Mouse (Mus musculus) lung, postnatal 36 days (tissue): ENCODE data around the gene Pygm.

Source experiments
- DNase-seq: peaks from one replicate; pipeline ENCODE4 v3.0.0; 2022; ENCODE audit warnings: mixed read lengths

Gene Pygm

DNA sequence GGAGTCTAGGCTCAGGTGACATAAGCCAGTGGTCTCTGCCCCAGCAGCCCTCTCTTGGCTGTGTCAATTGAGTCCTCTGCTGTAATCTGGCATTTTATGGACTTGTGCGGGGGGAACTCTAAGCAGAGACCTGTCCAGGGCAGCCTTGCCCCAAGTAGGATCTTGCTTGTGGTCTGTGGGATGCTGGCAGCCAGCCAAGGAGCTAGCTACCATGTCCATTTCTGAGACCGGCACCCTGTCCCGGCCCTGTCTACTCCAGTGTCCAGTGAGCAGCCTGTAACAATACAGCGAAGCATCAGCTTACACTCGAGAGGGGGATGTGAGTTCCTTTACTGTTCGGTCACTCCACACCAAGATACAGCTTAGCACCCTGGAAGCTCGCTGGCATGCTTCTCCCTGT is 30.2 kb upstream of the Pygm start:
- DNase-seq = no peak

DNA sequence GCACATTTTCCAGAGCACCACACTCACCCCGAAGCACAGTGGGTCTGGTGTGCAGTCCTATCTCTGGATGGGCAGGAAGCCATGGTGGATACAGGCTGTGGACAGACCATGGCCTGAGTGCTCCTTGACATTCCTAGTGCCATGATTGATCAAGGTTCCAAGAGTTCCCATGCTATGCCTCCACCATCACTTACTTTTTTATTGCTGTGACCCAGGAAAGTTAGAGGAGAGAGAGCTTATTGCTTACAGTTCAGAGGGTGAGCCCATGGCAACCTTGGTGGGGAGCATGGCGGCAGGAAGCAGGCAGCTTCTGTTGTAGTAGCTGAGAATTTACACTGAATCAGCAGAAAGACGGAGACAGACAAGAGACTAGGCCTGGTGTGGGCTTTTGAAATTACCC is 22.9 kb upstream of the Pygm start:
- DNase-seq = no peak

DNA sequence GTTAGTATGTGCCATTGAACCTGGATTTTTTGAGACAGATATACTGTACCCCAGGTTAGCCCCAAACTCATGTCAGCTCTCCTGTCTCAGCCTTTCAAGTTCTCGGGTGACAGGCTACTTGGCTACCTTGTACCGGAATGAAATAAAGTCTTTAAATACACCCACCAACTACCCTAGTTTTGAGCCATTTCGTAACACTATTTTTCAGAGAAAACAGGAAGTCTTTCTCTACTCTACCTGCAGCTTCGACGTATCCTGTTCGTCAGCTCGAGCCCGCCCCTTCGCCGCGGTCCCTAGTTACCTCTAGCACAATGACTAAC is 21.1 kb upstream of the Pygm start:
- no peak for DNase-seq

DNA sequence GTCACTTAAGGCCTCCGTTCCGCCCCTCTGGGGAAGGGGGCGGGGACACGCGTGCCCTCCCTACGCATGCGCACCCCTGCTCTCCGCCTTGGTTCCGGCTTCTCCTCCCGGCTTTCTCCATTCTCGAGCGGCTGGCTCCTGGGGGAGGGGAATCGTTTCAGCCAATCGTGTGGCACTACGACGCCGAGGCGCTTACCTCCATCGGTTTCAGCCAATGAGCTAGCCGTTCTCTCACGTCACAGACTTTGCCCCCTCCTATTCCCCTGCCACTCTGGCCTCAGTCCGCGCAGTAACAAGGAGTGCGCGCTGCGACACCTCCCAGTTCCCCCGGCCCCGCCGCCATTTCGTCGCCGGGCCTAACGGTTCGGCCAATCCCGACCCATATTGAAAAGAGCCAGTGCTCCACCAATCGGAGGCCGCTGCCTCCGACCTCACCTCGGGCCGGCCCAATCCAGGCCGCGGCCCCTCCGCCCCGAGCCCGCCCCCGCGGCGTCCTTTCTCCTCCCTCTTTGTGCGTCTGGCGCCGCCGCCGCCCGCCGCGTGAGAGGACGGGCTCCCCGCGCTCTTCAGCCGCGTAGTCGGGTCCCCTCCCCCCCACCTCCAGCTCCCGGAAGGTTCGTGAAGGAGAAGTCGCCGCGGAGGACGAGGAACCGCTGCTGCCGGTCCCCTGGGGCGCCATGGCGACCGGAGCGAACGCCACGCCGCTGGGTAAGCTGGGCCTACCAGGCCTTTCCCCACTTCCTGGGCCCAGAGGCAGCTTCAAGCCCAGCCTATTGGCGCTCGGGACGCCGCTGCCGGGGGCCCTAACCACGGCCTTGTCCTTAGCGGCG is 20.6 kb upstream of the Pygm start, which contains the start of gene Sf1:
Gene Sf1 (plus strand): TSS at position 280 of the 830 bp plus-strand sequence.
- peak; percentile 100 for DNase-seq

DNA sequence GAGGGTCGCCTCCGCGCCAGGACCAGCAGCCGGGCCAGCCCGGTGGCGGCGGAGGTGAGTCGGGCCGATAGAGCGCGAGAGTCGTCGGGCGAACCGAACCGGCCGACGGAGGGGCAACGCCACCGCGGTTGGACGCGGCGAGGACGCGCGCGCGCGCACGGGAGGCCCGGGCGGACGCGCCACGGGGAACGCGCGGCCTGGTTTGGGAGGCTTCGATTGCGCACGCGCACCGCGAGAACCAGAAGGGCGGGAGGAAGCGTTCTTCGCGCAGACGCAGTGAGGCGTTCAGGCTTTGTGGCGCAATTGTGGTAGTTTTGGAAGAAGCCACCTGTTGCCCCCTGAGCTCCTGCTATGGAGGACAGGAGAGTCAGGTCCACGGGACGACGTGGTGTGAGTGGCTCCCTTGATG is 19.9 kb upstream of the Pygm start:
- peak; percentile 94 for DNase-seq

DNA sequence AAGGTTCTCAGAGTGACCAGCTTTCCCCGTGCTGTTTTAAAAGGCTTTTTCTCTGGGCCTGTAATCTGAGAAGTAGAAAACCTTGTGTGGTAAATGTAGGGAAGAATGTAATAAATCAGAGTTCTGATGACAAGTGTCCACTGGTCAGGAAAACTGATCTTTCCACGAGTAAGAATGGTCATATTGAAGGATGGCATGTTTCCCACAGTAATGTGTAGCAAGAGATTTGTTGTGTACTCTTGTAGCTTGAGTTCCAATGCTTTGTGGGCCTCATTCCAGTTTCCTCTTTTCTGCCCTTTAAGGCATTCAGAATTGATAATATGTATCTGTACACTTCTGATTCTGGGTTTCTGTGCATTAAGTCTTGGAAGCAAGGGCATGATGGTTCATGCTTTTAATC is 19.4 kb upstream of the Pygm start:
- DNase-seq = no peak

DNA sequence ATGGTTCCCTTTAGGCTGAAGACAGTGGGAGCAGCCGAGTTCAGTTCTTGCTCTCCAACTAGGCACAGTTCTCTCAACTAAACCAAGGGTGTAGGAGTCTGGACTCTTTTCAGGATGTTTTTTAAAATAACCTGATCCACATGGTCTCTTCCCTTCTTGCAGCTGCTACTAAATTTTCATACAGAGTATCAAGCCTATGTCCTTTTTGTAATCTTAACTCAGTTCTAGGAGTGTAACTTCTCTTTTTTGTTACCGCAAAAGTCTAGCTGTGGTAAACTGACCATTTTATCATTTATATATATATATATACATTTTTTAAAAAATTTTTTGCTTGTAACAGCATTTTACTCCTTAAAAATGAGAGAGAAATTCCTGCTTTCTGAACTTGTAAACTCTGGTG is 14.0 kb upstream of the Pygm start:
- DNase-seq = no peak

DNA sequence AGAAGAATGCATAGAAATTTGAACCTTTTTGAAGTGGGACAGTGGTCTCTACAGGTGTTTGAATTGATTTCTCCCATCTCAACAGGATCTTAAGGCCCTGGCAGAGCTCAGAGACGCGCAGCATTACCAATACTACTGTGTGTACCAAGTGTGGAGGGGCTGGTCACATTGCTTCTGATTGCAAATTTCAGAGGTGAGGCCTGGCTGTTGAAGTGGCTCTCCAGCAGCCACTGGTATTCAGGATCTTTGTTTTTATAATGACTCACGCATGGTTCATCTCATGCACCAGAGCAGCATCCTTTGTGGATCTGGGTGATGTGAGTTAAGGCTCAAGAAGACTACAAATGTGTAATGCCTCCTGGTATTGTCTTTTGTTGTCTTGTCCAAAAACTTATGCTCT is 11.8 kb upstream of the Pygm start:
- no peak for DNase-seq

DNA sequence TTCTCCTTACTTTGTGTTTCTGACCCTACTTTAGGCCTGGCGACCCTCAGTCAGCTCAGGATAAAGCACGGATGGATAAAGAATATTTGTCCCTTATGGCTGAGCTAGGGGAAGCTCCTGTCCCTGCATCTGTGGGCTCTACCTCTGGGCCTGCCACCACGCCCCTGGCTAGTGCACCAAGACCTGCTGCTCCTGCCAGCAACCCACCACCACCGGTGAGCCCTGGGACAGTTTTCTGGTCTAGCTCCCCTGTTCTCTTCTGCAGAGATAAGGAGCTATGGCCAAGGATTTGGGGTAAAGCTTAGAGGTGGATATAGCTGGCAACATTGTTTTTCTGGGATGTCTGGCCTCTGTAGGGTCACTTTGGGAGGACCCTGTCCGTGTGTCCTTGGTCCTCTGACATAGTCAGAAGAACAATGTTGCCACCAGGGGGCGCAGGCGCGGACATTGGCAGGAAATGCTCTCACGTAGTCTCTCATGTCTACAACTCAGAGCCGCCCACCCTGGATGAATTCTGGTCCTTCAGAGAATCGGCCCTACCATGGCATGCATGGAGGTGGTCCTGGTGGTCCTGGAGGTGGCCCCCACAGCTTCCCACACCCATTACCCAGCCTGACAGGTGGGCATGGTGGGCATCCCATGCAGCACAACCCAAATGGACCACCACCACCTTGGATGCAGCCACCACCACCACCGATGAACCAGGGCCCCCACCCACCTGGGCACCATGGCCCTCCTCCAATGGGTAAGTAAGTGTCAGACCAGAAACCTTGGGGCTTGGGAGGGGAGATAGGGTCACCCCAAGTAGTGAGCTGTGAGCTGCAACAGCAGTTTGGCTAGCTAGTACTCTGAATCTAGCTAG is 10.4 kb upstream of the Pygm start:
- DNase-seq = peak; percentile 93

DNA sequence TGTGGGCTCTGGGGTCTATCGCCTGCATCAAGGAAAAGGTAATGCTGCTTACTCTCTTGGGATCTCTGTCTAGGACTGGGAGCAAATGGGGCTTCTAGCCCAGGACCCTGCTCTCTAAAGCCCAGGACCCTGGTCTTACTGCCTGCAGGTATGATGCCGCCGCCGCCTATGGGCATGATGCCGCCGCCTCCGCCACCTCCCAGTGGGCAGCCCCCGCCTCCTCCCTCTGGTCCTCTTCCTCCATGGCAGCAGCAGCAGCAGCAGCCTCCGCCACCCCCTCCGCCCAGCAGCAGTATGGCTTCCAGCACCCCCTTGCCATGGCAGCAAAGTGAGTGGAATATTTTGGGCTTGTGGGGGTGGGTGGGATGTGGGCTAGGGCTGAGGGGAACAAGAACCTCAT is 9.6 kb upstream of the Pygm start:
- no peak for DNase-seq

DNA sequence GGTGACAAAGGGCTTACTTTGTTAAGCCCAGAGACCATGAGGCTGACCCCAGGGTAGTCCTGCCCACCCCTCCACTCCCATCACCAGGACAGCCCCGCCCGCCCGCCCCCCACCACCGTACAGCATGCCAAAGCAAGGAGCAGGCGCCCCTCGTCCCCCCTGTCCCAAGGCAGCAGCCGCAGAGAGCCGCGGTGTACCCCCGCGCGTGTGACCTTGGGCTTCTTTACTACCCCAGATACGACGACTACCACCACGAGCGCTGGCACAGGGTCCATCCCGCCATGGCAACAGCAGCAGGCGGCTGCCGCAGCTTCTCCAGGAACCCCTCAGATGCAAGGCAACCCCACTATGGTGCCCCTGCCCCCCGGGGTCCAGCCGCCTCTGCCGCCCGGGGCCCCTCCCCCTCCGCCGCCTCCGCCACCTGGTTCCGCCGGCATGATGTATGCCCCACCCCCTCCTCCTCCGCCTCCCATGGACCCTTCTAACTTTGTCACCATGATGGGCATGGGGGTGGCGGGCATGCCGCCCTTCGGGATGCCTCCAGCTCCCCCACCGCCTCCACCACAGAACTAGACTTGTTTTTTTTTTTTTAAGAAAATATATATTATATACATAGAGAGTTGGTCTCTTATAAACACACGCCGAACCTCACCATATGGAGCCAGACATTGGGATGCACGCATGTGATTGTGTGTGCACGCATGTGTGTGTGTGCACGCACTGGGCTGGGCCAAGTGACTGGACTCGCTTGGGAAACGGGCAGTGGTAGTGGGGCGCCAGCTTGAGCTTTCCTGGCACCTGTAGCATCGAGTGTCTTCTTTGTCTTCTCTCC is 8.6 kb upstream of the Pygm start:
- DNase-seq = no peak

DNA sequence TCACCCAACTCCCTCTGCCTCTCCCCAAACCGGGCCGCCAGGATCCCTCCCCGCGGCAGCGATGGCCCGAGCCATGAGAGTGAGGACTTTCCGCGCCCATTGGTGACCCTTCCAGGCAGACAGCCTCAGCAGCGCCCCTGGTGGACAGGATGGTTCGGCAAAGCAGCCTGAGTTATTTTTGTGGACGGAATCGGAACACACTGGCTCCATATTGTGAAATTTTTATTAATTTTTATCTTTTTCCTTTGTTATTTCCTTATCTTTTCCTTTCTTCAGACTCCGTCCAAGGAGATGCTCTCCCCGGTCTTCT is 8.0 kb upstream of the Pygm start:
- peak; percentile 70 for DNase-seq

DNA sequence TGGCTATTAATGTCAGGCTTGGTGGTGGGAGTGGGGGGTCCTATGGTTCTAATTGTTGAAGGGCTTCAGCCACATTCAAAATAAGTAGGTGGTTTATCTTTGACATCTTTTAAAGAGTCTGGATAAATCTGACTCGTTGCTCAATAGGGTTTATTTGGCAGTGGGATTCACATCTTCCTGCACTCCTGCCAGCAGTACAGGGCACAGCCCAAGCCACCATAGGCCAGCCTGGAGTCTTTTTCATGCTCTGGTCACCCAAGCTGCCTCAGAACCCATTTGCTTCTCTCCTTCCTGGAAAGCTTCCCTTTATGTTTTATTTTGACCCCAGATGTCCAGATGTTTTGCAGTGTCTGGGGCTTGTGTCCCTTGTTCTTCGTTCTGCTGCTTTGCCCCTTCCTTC is 7.6 kb upstream of the Pygm start:
- no peak for DNase-seq

DNA sequence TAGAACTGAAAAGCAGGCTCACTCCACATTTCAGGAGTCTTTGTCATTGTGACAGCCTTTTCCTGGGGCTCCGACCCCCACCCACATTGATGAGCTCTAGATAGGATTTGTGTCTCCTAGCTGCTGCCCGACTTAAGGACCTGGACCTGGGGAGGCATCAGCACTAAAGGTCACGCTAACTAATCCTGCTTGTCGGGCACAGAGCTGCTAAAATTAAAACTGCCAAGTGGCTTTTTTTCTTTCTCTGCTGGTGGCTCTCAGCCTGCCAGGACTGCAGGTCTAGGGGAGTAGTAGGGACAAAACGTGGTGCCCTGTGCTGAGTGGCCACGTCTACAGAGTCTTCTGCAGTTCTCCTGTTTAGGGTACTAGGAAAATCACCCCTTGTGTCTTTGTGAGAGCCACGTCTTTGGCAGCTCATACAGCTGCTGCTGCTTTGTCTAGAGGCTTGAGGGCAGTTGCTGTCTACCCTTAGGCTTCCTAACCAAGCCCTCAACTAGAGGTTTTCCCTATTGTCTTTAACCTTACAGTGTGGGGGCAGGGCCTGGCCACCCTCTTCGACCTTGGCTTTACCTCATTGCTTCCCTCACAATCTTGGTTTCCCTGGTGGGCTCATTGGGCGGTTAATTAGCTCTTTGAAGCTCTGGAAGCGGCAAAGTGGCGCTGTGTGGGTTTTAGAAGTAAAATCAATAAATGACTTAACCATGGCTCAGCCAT is 6.7 kb upstream of the Pygm start:
- DNase-seq = no peak

DNA sequence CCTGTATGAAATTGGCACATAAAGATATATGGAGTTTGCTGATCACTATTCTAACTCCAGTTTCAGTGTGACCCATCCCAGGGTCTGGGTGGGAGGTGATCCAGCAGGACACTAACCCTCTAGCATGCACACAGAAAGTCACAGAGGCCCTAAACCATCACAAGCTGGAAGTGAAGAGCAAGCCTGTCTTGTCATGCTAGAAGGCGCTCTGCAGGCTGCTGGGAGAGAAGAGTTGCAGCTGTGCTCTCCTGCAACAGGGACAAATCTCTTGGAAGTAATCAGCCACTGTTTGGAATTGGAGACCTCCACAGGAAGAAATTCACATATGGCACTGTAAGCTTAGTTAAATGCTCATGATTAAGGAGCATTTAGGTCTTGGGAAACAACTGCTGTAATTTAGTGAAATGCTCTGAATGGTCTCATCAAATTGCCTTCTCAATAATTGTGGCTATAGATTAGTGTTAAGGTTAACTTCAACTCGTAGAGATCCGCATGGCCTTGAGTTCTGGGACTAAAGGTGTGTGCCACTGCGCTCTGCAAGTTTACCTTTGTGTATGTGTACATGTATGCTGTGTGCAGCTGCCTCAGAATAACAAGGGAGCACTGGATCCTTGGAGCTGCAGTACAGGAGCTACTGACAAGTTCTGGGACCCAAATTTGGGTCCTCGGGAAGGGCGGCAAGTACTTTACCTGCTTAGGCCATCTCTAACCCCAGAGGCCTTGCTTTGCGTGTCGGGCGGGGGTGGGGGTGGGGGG is 3.6 kb upstream of the Pygm start:
- no peak for DNase-seq

DNA sequence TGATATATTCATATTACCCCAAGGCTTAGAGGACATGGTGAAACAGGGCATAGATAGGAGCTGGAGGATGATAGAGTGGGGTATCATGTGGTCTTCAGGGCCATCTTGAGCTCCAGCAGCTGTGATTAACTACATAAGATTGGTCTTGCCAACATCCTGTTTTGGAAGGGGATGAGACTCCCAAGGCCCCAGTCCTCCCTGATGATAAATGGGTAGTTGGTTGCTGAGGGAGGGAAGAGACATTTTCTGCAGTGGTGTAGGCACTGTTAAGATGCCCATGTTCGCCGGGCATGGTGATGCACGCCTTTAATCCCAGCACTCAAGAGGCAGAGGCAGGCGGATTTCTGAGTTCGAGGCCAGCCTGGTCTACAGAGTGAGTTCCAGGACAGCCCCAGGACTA is 3.0 kb upstream of the Pygm start:
- no peak for DNase-seq

DNA sequence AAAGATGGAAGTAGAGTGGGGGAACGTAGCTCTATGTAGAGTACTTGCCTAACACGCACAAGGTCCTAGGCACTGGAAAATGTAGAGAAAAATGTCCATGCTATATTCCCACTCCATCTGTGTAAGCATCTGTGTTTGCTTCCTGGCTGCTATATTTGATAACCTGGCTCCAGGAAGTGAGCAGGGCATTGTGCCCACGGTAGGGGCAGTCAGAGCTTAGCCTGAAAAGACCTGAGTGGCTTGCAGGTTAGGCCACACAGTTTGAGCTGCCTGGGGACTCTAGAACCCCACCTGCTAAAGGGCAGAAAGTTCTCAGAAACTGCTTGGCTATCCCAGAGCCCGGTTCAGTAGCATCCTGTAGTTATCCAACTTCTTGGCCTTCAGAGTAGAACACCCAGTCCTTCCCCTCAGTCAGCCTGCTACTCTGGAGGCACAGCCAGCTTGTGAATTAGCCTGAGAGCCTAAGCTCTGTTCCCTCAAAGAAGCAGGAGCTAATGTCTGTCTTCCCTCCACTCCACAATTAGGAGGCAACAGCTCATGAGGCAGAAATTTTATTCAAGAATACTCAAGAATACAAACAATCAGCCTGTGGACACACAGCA is 1.8 kb upstream of the Pygm start:
- DNase-seq = no peak

DNA sequence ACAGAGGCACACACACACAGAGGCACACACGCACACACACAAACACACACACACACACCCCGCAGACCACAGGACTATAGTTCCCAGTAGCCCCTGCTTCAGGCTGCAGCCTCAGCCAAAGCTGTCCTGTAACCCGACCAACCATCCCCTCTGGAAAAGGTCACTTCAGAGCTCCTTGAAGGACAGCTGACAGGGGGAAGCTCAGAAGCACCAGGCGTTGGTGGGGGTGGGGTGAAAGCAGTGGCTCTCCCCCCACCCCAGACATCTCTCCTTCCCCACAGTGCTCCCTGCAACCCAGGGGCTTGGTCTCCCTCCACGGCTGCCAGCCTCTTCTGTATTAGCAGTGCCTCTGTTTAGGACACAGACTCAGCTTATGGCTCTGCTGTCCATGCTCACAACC is 729 bp upstream of the Pygm start:
- DNase-seq = no peak

DNA sequence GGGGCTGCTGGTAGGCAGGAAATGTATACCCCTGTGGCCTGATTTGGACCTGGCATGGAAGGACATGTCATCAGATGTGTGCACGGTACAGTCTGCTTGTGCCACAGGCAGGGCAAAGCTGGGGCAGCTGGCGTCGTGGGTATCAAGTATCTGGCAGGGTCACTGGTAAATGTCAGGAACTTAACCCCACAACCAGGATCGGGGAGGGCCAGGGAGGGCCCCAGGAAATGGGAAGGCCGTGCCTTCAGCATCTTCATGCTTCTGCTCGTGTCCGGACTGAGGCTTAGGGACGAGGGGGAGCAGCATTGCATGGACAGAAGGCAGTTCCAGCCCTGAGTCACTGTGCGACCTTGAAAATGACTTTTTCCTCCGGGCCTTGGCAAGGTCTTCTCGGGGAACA is 755 bp downstream of the Pygm start:
- DNase-seq = no peak

DNA sequence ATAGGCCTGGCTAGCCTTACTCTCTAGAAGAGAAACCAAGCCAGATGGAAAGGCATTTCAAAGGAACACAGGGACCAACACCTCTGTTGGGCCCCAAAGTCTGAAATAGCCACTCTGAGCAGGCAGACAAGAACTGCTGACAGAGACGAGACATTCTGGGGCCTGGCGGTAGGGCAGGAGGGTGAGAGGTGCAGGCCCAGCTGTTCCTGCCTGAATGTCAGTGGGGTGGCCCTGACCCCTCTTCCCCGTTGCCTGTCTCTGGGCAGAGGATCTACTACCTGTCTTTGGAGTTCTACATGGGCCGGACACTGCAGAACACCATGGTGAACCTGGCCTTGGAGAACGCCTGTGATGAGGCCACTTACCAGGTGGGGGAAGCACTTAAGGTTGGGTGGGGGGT is 1.2 kb downstream of the Pygm start:
- DNase-seq = no peak

DNA sequence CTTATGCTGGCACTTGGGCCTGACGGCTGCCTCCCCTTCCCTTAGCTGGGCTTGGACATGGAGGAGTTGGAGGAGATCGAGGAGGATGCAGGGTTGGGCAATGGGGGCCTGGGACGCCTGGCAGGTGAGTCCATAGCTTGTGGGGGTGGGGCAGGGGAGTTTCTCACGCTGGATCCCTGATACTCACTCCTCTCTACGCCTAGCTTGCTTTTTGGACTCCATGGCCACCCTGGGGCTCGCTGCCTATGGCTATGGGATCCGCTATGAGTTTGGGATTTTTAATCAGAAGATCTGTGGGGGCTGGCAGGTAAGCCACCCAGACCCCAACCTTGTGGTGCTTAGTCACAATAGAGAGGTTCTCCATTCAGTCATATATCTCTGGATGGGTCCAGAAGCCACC is 1.6 kb downstream of the Pygm start:
- DNase-seq = no peak

DNA sequence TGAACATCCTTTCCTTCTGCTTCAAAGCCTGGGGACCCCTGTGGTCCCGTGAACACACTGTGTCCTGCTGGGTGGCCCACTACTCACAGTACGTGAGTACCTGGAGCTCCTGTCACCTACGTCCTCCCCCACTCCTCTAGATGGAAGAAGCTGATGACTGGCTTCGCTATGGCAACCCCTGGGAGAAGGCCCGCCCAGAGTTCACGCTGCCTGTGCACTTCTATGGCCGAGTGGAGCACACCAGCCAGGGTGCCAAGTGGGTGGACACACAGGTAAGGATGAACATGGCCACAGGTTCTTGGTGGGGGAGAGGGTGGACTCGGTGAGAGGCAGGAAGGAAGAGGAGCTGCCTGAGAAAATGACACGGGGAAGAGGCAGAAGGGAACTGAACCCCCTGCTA is 2.0 kb downstream of the Pygm start:
- DNase-seq = no peak
